Mouse (Mus musculus) megakaryocyte, embryonic 14.5 days (primary cell): ENCODE measurements around the gene Fzd5. TPM values are rescaled to one million over a fixed set of nuclear protein-coding genes. Genes with fewer than 3 reads are reported as not detected.

Experiments used
- H3K27me3 ChIP-seq: replicated peaks from 2 replicates; pipeline ENCODE3; 2012; ENCODE audit warnings: inconsistent platforms
- H3K36me3 ChIP-seq: replicated peaks from 2 replicates; pipeline ENCODE3; 2012; ENCODE audit warnings: low read length, inconsistent platforms, mixed read lengths
- H3K4me1 ChIP-seq: 2 replicates; pipeline ENCODE4 v1.6.1; 2012; ENCODE audit warnings: inconsistent platforms
- H3K4me3 ChIP-seq: replicated peaks from 2 replicates; pipeline ENCODE3; 2012; ENCODE audit warnings: moderate library complexity, mild to moderate bottlenecking, inconsistent platforms
- H3K9me3 ChIP-seq: 2 replicates; pipeline ENCODE4 v1.6.1; 2012; ENCODE audit warnings: inconsistent platforms
- FLI1 ChIP-seq: IDR thresholded peaks from 2 replicates; pipeline ENCODE4 v1.6.1; 2012; ENCODE audit warnings: low read length, inconsistent platforms, mixed read lengths
- GATA1 ChIP-seq: IDR thresholded peaks from 3 replicates; pipeline ENCODE4 v1.6.1; 2012; ENCODE audit warnings: mixed read lengths, low read length, inconsistent platforms, borderline replicate concordance
- polyA plus RNA-seq: library from polyadenylated mRNA; stranded (reverse); fragments of >175 nt; gene quantifications from 2 replicates; pipeline ENCODE4 v1.2.3, GENCODE M21; 2012; ENCODE audit warnings: low replicate concordance; ENCODE audit not compliant: insufficient read depth

Fzd5 gene
- polyA plus RNA-seq, 1 experiment, result 0.75 TPM

- peaks cover 3% of the 10 kb centered on the region; the same call in 1 of the 2 replicates for H3K9me3 ChIP-seq
- H3K36me3 ChIP-seq, result no peaks in the 10 kb centered on the region
- H3K4me3 ChIP-seq, result no peak overlapping the region
- H3K4me1 ChIP-seq, result peaks cover 25% of the 10 kb centered on the region
- no peak for TF ChIP-seq FLI1
- TF ChIP-seq GATA1, result no peak
- H3K27me3 ChIP-seq, result peaks cover 13% of the 10 kb centered on the region
Observed at GRCm38 (mm10) chr1:64754658-64755057, 17.1 kb upstream of the Fzd5 start.

- Histone ChIP-seq H3K4me1 (peaks cover 25% of the 10 kb centered on the region), H3K27me3 (peaks cover 17% of the 10 kb centered on the region), H3K9me3 (no peaks in the 10 kb centered on the region), H3K36me3 (no peaks in the 10 kb centered on the region), H3K4me3 (no peak overlapping the region)
- TF ChIP-seq FLI1 (no peak), GATA1 (no peak)
Observed at GRCm38 (mm10) chr1:64753668-64754067, 16.1 kb upstream of the Fzd5 start.

GRCm38 (mm10) chr1:64753109-64753508 is 15.6 kb upstream of the Fzd5 start:
- TF ChIP-seq FLI1 (no peak), GATA1 (no peak)
- H3K4me3 ChIP-seq, result no peak overlapping the region
- H3K4me1 ChIP-seq, result peaks cover 25% of the 10 kb centered on the region
- no peaks in the 10 kb centered on the region for H3K9me3 ChIP-seq
- H3K27me3 ChIP-seq, result peaks cover 22% of the 10 kb centered on the region
- H3K36me3 ChIP-seq, result no peaks in the 10 kb centered on the region

GRCm38 (mm10) chr1:64744616-64745015 is 7.1 kb upstream of the Fzd5 start:
- Histone ChIP-seq H3K4me1 (no peaks in the 10 kb centered on the region), H3K27me3 (peaks cover 30% of the 10 kb centered on the region), H3K36me3 (no peaks in the 10 kb centered on the region), H3K9me3 (no peaks in the 10 kb centered on the region), H3K4me3 (no peak overlapping the region)
- TF ChIP-seq FLI1, result no peak
- no peak for TF ChIP-seq GATA1

- Histone ChIP-seq H3K4me1 (peaks cover 12% of the 10 kb centered on the region), H3K36me3 (no peaks in the 10 kb centered on the region), H3K27me3 (peaks cover 19% of the 10 kb centered on the region), H3K4me3 (no peak overlapping the region), H3K9me3 (no peaks in the 10 kb centered on the region)
- no peak for TF ChIP-seq FLI1
- TF ChIP-seq GATA1, result no peak
Observed at GRCm38 (mm10) chr1:64742741-64743408, 5.3 kb upstream of the Fzd5 start.

- no peak for TF ChIP-seq GATA1
- TF ChIP-seq FLI1, result no peak
Observed at GRCm38 (mm10) chr1:64738661-64739082, 1.1 kb upstream of the Fzd5 start.

GRCm38 (mm10) chr1:64738180-64738555 is 617 bp upstream of the Fzd5 start:
- TF ChIP-seq GATA1 (no peak), FLI1 (no peak)
- Histone ChIP-seq H3K4me1 (peaks cover 41% of the 10 kb centered on the region), H3K4me3 (peak overlapping the region; percentile 94), H3K9me3 (peaks cover 8% of the 10 kb centered on the region; the same call in 1 of the 2 replicates), H3K27me3 (peaks cover 39% of the 10 kb centered on the region), H3K36me3 (peaks cover 2% of the 10 kb centered on the region)

More at GRCm38 (mm10) chr1:64738661-64739082, 1.1 kb upstream of the Fzd5 start:
- peak overlapping the region; percentile 94 for H3K4me3 ChIP-seq
- peaks cover 2% of the 10 kb centered on the region for H3K36me3 ChIP-seq
- H3K27me3 ChIP-seq, result peaks cover 35% of the 10 kb centered on the region
- peaks cover 8% of the 10 kb centered on the region; the same call in 1 of the 2 replicates for H3K9me3 ChIP-seq
- peaks cover 41% of the 10 kb centered on the region for H3K4me1 ChIP-seq

GRCm38 (mm10) chr1:64736681-64737501 is 660 bp downstream of the Fzd5 start:
- peak overlapping the region; percentile 94 for H3K4me3 ChIP-seq
- peaks cover 41% of the 10 kb centered on the region for H3K27me3 ChIP-seq
- peaks cover 2% of the 10 kb centered on the region for H3K36me3 ChIP-seq
- H3K4me1 ChIP-seq, result peaks cover 49% of the 10 kb centered on the region
- peaks cover 8% of the 10 kb centered on the region; the same call in 1 of the 2 replicates for H3K9me3 ChIP-seq
- TF ChIP-seq GATA1 (no peak), FLI1 (no peak)

GRCm38 (mm10) chr1:64735781-64736680 is 1.5 kb downstream of the Fzd5 start:
- TF ChIP-seq FLI1 (no peak), GATA1 (no peak)
- Histone ChIP-seq H3K9me3 (peaks cover 8% of the 10 kb centered on the region; the same call in 1 of the 2 replicates), H3K27me3 (peaks cover 45% of the 10 kb centered on the region), H3K4me1 (peaks cover 56% of the 10 kb centered on the region), H3K4me3 (peak overlapping the region; percentile 94), H3K36me3 (peaks cover 2% of the 10 kb centered on the region)
